Mouse (Mus musculus) effector memory CD4-positive, alpha-beta T cell, adult 7 months (primary cell): ENCODE data around the gene Scgb2b27. TPM values are rescaled to one million over a fixed set of nuclear protein-coding genes. Genes with fewer than 3 reads are reported as not detected.

Experiments used
- polyA plus RNA-seq: library from polyadenylated mRNA; unstranded; fragments of 100-300 nt; shearing (Covaris generic); gene quantifications from one replicate; pipeline ENCODE4 v1.2.1, GENCODE M21; 2017

Scgb2b27 gene
- polyA plus RNA-seq: not detected

GRCm38 (mm10) chr7:34013842-34014241 is at the start of gene Scgb2b27:
Scgb2b27 (minus strand) TSS chr7:34013942.

GRCm38 (mm10) chr7:34021183-34021582 is 7.4 kb upstream of the Scgb2b27 start, which contains the start of gene Scgb1b27:
Scgb1b27 (plus strand) TSS chr7:34021483.

Other genes starting within 250 kb of the Scgb2b27 start
- not detected for gene Scgb2b26, start 68.9 kb downstream of the Scgb2b27 start, polyA plus RNA-seq
- gene Scgb1b27, start 7.5 kb upstream of the Scgb2b27 start, polyA plus RNA-seq: not detected
- not detected for gene Scgb1b30, start 81.5 kb upstream of the Scgb2b27 start, polyA plus RNA-seq
- not detected for gene Wtip, start 119.3 kb upstream of the Scgb2b27 start, polyA plus RNA-seq
- gene Uba2, start 155.7 kb upstream of the Scgb2b27 start, polyA plus RNA-seq: 103 TPM
- gene Pdcd2l, start 182.7 kb upstream of the Scgb2b27 start, polyA plus RNA-seq: 34.6 TPM
- gene Gpi1, start 216.4 kb upstream of the Scgb2b27 start, polyA plus RNA-seq: 230 TPM
- gene Gm6096, start 237.1 kb upstream of the Scgb2b27 start, polyA plus RNA-seq: not detected